Mouse (Mus musculus) ovary, adult 18-20 months (tissue): ENCODE results near the gene Vmn2r30.
A peak's percentile ranks its signal among the peaks of the same experiment; 100 is the strongest.
"Not testable (repeated sequence)": the region's sequence is repeated elsewhere in the genome, so short reads cannot be mapped to it uniquely, and the experiment has no call there.

Source experiments
- DNase-seq: peaks from one replicate; pipeline ENCODE4 v3.0.0; 2022; ENCODE audit warnings: low spot score, mixed read lengths

Vmn2r30 gene

DNA sequence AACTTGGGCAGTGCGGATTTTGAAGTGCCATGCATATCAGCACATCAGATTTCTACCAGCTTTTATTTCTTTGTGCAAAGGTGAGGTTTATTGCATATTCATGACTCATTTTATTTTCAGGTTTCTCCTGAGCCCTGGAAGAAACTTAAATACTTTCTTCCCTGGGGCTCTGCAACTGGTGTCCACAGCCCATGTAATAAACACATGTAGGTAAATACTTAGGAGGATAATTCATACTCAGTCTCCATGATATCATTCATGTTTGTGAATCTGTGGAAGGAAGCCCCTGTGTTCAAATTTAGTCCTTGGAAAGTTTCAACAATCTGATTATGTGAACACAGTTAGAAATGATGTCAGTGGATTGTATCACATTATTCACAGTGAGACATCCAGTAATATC is at the start of gene Vmn2r30:
TSS of gene Vmn2r30 (minus strand) at position 101 of the 400 bp plus-strand sequence.
- DNase-seq = not testable (repeated sequence)

DNA sequence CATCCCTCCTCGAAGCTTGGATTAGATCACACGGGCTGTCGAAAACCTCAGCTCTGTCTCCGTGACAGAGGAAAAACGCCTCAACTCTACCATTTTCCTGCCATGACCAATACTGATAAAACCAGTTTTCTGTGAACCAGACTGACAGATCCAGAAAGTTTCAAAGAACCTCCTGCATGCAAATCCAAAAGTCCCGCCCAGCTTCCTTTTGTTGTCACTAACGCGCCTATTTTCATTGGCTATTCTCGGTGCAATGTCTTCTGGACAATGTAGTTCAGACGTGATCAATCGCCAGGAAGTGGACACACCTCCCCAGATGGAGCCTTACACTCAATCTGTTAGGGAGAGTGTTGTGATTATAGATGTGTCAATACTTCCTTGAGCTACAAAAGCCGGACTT is 37.0 kb upstream of the Vmn2r30 start, which contains the start of gene Gm45783:
TSS of gene Gm45783 (minus strand) at position 143 of the 400 bp plus-strand sequence.
- not testable (repeated sequence) for DNase-seq

DNA sequence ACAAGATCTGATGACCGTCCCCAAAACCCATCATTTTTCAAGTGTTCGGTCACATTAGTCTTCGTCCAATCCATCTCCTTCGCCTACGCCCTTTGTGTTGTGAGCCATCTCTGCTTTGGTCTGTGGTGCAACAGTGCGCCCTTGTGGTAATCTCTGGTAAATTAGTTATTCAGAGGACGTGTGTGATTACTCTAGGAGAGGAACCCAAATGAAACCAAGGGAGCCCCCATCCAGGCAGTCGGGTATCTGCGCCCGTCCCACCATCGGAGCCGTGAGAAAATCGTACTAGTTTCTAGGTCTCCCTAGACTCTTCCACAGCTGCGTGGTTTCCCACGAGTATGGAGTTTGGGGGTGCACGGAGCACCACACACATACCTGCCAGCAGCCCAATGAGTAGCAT is 41.8 kb downstream of the Vmn2r30 start:
- no peak for DNase-seq

DNA sequence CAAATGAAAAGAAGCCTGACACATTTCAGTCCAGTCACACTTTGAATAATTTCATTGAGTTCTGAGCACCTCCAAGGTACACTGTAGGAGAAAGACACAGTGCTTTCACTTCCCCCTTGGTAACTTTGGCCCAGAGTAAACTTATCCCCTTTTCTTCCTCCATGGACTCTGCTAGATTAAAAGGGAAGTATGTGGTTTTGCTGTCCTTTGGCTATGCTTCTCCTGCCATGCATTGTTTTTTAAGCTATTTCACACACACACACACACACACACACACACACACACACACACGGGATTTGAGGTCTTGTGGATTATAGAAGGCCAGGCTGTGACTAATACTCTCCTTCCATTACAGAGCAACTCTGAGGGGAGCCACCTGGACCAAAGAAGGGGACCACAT is 56.0 kb downstream of the Vmn2r30 start:
- DNase-seq = no peak

DNA sequence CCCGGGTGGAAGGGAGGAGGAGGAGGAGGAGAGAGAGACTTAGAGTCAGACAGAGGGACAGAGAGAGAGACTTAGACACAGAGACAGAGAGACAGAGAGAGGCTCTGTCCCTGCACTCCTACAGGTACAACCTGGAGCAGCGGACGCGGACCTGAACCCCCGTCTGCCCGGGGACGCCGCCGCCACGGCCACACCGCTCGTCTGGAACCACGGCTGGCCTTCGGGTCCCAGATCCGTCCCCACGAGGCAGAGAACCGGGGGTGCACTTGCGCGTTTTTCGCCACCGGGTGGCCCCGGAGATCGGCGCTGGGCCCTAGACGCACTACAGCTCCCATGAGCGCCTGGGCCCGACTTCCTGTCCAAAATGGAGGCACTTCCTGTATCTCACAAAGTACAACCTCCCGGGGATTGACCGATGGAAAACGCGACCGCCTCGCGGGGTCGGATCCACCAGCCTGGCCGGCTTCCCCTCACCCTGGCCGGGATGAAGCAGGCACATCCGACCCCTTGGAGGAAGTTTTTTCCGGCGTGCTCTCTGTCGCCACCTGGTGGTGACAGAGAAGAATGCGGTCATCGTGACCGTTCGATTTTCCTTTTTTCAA is 59.3 kb downstream of the Vmn2r30 start, which contains the start of gene Gm45844:
TSS of gene Gm45844 (minus strand) at position 324 of the 602 bp plus-strand sequence.
- DNase-seq = peak; percentile 78

DNA sequence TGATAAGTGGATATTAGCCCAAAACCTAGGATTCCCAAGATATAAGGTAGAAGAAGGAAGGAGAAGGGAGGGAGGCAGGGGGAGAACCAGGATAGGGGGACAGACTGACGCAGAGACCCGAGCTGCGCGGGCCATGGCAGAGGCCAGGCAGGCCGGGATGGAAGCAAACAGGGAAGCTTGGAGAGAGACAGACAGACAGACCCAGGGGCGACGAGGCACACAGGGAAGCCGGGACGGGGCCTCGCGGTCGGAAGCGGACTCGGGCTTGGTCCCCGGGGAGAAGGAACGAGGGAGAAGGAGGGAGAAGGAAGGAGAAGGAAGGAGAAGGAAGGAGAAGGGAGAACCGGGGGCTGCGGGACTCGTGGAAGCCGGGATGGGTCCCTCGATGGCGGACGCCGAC is 59.9 kb downstream of the Vmn2r30 start:
- not testable (repeated sequence) for DNase-seq
